Mouse (Mus musculus) midbrain, postnatal 0 days (tissue): ENCODE results near the gene Rrp1b. TPM values are rescaled to one million over a fixed set of nuclear protein-coding genes. Genes with fewer than 3 reads are reported as not detected.

Experiments
- ATAC-seq: fragments of 200-750 bp; cut with Nextera tagmentation; 2 replicates; pipeline ENCODE4 v1.8.0; 2017; ENCODE audit warnings: moderate number of reproducible peaks, mild to moderate bottlenecking, moderate TSS enrichment, moderate library complexity; ENCODE audit not compliant: low FRiP score
- DNase-seq: peaks from one replicate; pipeline ENCODE4 v3.0.0-alpha.2; 2015; ENCODE audit warnings: low spot score
- H3K27ac ChIP-seq: fragments of 300-500 bp; sonication (generic); 2 replicates; pipeline ENCODE4 v1.5.1; 2014; ENCODE audit warnings: low read depth, mild to moderate bottlenecking, low read length, mixed read lengths
- H3K27me3 ChIP-seq: fragments of 300-500 bp; sonication (generic); 2 replicates; pipeline ENCODE4 v1.6.1; 2014; ENCODE audit warnings: low read length, control low read depth, mixed read lengths; ENCODE audit not compliant: insufficient read depth
- H3K36me3 ChIP-seq: fragments of 300-500 bp; sonication (generic); 2 replicates; pipeline ENCODE4 v1.6.1; 2014; ENCODE audit warnings: low read length, control low read depth, mixed read lengths; ENCODE audit not compliant: insufficient read depth
- H3K4me1 ChIP-seq: fragments of 300-500 bp; sonication (generic); 2 replicates; pipeline ENCODE4 v1.6.1; 2014; ENCODE audit warnings: mild to moderate bottlenecking, control low read depth, antibody characterized with exemption, low read length, mixed read lengths; ENCODE audit not compliant: insufficient read depth
- H3K4me2 ChIP-seq: fragments of 300-500 bp; sonication (generic); 2 replicates; pipeline ENCODE4 v1.6.1; 2014; ENCODE audit warnings: low read depth, mild to moderate bottlenecking, low read length, mixed read lengths; ENCODE audit not compliant: poor library complexity, severe bottlenecking
- H3K4me3 ChIP-seq: fragments of 300-500 bp; sonication (generic); 2 replicates; pipeline ENCODE4 v1.5.1; 2014; ENCODE audit warnings: low read depth, mild to moderate bottlenecking, low read length, moderate library complexity
- H3K9ac ChIP-seq: fragments of 300-500 bp; sonication (generic); replicated peaks from 2 replicates; pipeline ENCODE4 v1.6.1; 2014; ENCODE audit warnings: mild to moderate bottlenecking, low read length, moderate library complexity, mixed read lengths; ENCODE audit not compliant: poor library complexity, severe bottlenecking
- H3K9me3 ChIP-seq: fragments of 300-500 bp; sonication (generic); 2 replicates; pipeline ENCODE4 v1.6.1; 2016; ENCODE audit warnings: low read length, control low read depth
- CTCF ChIP-seq: IDR thresholded peaks from 2 replicates; pipeline ENCODE4 v1.5.1; 2016; ENCODE audit warnings: antibody characterized with exemption, mild to moderate bottlenecking
- WGBS: fragments of 180-500 bp; shearing (Covaris S2); extraction: QIAGEN DNeasy Blood & Tissue Kit; methylation state at CpG from one replicate; pipeline ENCODE4 v1.1.7; 2014; 5-methylcytosine and 5-hydroxymethylcytosine counted together
- polyA plus RNA-seq: library from polyadenylated mRNA; unstranded; fragments of >200 nt; fragmentation: Nextera tagmentation; extraction: Ambion mirVana; gene quantifications from 2 replicates; pipeline ENCODE4 v1.2.1, GENCODE M21; 2015
- total RNA-seq: library from RNA; depleted of rRNA; stranded (reverse); fragments of >200 nt; gene quantifications from 2 replicates; pipeline ENCODE4 v1.2.3, GENCODE M21; 2014

Rrp1b gene
- total and polyA plus RNA-seq, 2 experiments from 2014 or later: 38.5 to 40.3 TPM

- 87% methylated on average over 2 of the region's 2 CpGs for WGBS
- Histone ChIP-seq H3K4me2 (no peak overlapping the region), H3K9ac (no peak overlapping the region), H3K27ac (no peak overlapping the region), H3K36me3 (no peaks in the 10 kb centered on the region), H3K27me3 (no peaks in the 10 kb centered on the region), H3K9me3 (0 out of 2 replicates have a peak, but pooled peaks cover 3% of the 10 kb centered on the region), H3K4me3 (no peak overlapping the region), H3K4me1 (no peaks in the 10 kb centered on the region)
- ATAC-seq (no peak), DNase-seq (no peak)
- TF ChIP-seq CTCF: no peak
Observed at GRCm38 (mm10) chr17:31995784-31996183, 40.1 kb upstream of the Rrp1b start.

GRCm38 (mm10) chr17:31996331-31996730, 39.6 kb upstream of the Rrp1b start:
- no peak overlapping the region for H3K4me2 ChIP-seq
- H3K4me1 ChIP-seq: no peaks in the 10 kb centered on the region
- TF ChIP-seq CTCF: no peak
- no peaks in the 10 kb centered on the region for H3K36me3 ChIP-seq
- no peaks in the 10 kb centered on the region for H3K27me3 ChIP-seq
- WGBS: 66% methylated on average over 4 of the region's 4 CpGs
- ATAC-seq (no peak), DNase-seq (no peak)
- no peak overlapping the region for H3K27ac ChIP-seq
- no peak overlapping the region for H3K9ac ChIP-seq
- H3K9me3 ChIP-seq: 0 out of 2 replicates have a peak, but pooled peaks cover 3% of the 10 kb centered on the region
- no peak overlapping the region for H3K4me3 ChIP-seq

GRCm38 (mm10) chr17:31998351-31998750, 37.5 kb upstream of the Rrp1b start:
- Histone ChIP-seq H3K9me3 (0 out of 2 replicates have a peak, but pooled peaks cover 3% of the 10 kb centered on the region), H3K27ac (no peak overlapping the region), H3K27me3 (no peaks in the 10 kb centered on the region), H3K4me2 (no peak overlapping the region), H3K4me1 (no peaks in the 10 kb centered on the region), H3K9ac (no peak overlapping the region), H3K36me3 (no peaks in the 10 kb centered on the region), H3K4me3 (no peak overlapping the region)
- WGBS: 84% methylated on average over 1 of the region's 1 CpGs
- TF ChIP-seq CTCF: no peak
- ATAC-seq: no peak
- no peak for DNase-seq

GRCm38 (mm10) chr17:32003251-32003650, 32.6 kb upstream of the Rrp1b start:
- 0 out of 2 replicates have a peak, but pooled peaks cover 4% of the 10 kb centered on the region for H3K9me3 ChIP-seq
- WGBS: 87% methylated on average over 3 of the region's 3 CpGs
- no peaks in the 10 kb centered on the region for H3K27me3 ChIP-seq
- DNase-seq (no peak), ATAC-seq (no peak)
- no peak overlapping the region for H3K27ac ChIP-seq
- TF ChIP-seq CTCF: no peak
- no peaks in the 10 kb centered on the region for H3K36me3 ChIP-seq
- H3K4me3 ChIP-seq: no peak overlapping the region
- H3K4me2 ChIP-seq: no peak overlapping the region
- H3K4me1 ChIP-seq: no peaks in the 10 kb centered on the region
- H3K9ac ChIP-seq: no peak overlapping the region

- H3K4me3 ChIP-seq: no peak overlapping the region
- no peaks in the 10 kb centered on the region for H3K27me3 ChIP-seq
- no peaks in the 10 kb centered on the region for H3K4me1 ChIP-seq
- no peak for TF ChIP-seq CTCF
- H3K36me3 ChIP-seq: no peaks in the 10 kb centered on the region
- H3K9me3 ChIP-seq: 0 out of 2 replicates have a peak, but pooled peaks cover 4% of the 10 kb centered on the region
- no peak overlapping the region for H3K9ac ChIP-seq
- no peak for DNase-seq
- WGBS: 83% methylated on average over 5 of the region's 5 CpGs
- H3K4me2 ChIP-seq: no peak overlapping the region
- ATAC-seq: no peak
- H3K27ac ChIP-seq: no peak overlapping the region
Observed at GRCm38 (mm10) chr17:32006800-32007199, 29.1 kb upstream of the Rrp1b start.

GRCm38 (mm10) chr17:32011694-32012093, 24.2 kb upstream of the Rrp1b start:
- no peaks in the 10 kb centered on the region for H3K4me1 ChIP-seq
- 86% methylated on average over 6 of the region's 6 CpGs for WGBS

More at GRCm38 (mm10) chr17:32011694-32012093, 24.2 kb upstream of the Rrp1b start:
- H3K9me3 ChIP-seq: no peaks in the 10 kb centered on the region
- no peak overlapping the region for H3K4me2 ChIP-seq
- no peak for ATAC-seq
- H3K36me3 ChIP-seq: no peaks in the 10 kb centered on the region
- no peak overlapping the region for H3K27ac ChIP-seq
- no peak overlapping the region for H3K4me3 ChIP-seq
- DNase-seq: no peak
- TF ChIP-seq CTCF: no peak
- no peak overlapping the region for H3K9ac ChIP-seq
- H3K27me3 ChIP-seq: no peaks in the 10 kb centered on the region
